Mouse (Mus musculus): Measurements from ENCODE around the gene Slc35e4.

DNA sequence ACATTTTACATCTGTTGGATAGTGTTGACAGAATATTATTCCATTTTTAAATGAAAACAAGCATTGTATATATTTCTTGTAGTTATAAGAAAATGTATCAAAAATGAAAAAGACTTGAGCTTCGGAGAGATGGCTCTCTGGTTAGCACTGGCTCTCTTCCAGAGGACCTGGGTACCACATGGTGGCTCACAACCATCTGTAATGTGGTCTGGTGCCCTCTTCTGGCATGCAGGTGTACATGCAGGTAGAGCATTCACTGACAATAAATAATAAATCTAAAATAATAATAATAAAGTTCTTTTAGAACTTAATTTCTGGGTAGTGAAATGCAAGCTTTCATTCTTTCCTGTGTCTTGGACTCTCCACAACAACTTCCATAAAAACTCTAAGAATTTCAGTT lies 4.3 kb upstream of the Slc35e4 start:
- TF ChIP-seq EP300 (IDR thresholded peaks at IDR 0.05; ENCODE audit: low read depth) (no peak), CTCF (IDR thresholded peaks at IDR 0.05; ENCODE audit: low read depth) (peak; percentile 39)

All from heart, postnatal 0 days (tissue).